Mouse (Mus musculus) MEL (cell line): ENCODE results near the gene Gm20431.

ENCODE experiments used
- CTCF ChIP-seq, 3 experiments: IDR thresholded peaks in 2 of 3; conservative IDR thresholded peaks in 1 of 3; 2 replicates each; pipeline ENCODE4 v1.5.1; 2011 to 2012; ENCODE audit warnings: low read length in 3 of 3, low read depth in 2 of 3, mild to moderate bottlenecking in 2 of 3, improper control_type of control experiment in 1 of 3, inconsistent platforms in 1 of 3, mixed read lengths in 1 of 3, moderate library complexity in 1 of 3; ENCODE audit not compliant: control insufficient read depth in 1 of 3, insufficient read depth in 1 of 3, poor library complexity in 1 of 3, severe bottlenecking in 1 of 3
- E2F4 ChIP-seq: IDR thresholded peaks from 2 replicates; pipeline ENCODE4 v1.6.1; 2011; ENCODE audit warnings: low read depth, low read length, improper control_type of control experiment, borderline replicate concordance
- GATA1 ChIP-seq: IDR thresholded peaks from 2 replicates; pipeline ENCODE4 v1.6.1; 2011; ENCODE audit warnings: low read depth, low read length, improper control_type of control experiment
- HCFC1 ChIP-seq: IDR thresholded peaks from 2 replicates; pipeline ENCODE4 v1.6.1; 2012; ENCODE audit warnings: low read depth, mild to moderate bottlenecking, inconsistent platforms, low read length, improper control_type of control experiment, moderate library complexity
- MAZ ChIP-seq: IDR thresholded peaks from 2 replicates; pipeline ENCODE4 v1.6.1; 2012; ENCODE audit warnings: low read depth, mild to moderate bottlenecking, inconsistent platforms, low read length, improper control_type of control experiment
- MYC ChIP-seq: IDR thresholded peaks from 2 replicates; pipeline ENCODE4 v1.6.1; 2011; ENCODE audit warnings: low read depth, mild to moderate bottlenecking, low read length, improper control_type of control experiment, moderate library complexity
- SMC3 ChIP-seq: IDR thresholded peaks from 2 replicates; pipeline ENCODE4 v1.6.1; 2011; ENCODE audit warnings: low read depth, low read length, improper control_type of control experiment
- UBTF ChIP-seq: IDR thresholded peaks from 2 replicates; pipeline ENCODE4 v1.6.1; 2012; ENCODE audit warnings: low read depth, mild to moderate bottlenecking, inconsistent platforms, low read length, improper control_type of control experiment, moderate library complexity, borderline replicate concordance; ENCODE audit not compliant: insufficient read depth

GRCm38 (mm10) chr2:167595761-167596171 lies 65.5 kb downstream of the Gm20431 start:
- TF ChIP-seq E2F4 (no peak), HCFC1 (no peak), UBTF (no peak), SMC3 (no peak), MYC (no peak), GATA1 (no peak), MAZ (no peak), CTCF (IDR thresholded peaks at IDR 0.05 in 2 of 3, conservative IDR thresholded peaks at IDR 0.05 in 1 of 3; ENCODE audit: control insufficient read depth in 1 of 3, insufficient read depth in 1 of 3, low read depth in 2 of 3, low read length in 3 of 3, poor library complexity in 1 of 3, severe bottlenecking in 1 of 3) (no peak)
